Mouse (Mus musculus) liver, adult 2 months (tissue): ENCODE results near the gene Cdk14.
"Not testable (repeated sequence)": the region's sequence is repeated elsewhere in the genome, so short reads cannot be mapped to it uniquely, and the experiment has no call there.

Experiments
- CTCF ChIP-seq: fragments of 200-500 bp; IDR thresholded peaks from 2 replicates; pipeline ENCODE4 v1.5.1; 2011; ENCODE audit warnings: low read depth, low read length, control low read depth
- POLR2A ChIP-seq: fragments of 200-500 bp; IDR thresholded peaks from 2 replicates; pipeline ENCODE4 v1.6.1; 2011; ENCODE audit warnings: low read length, control low read depth; ENCODE audit not compliant: insufficient read depth; ENCODE audit errors: extremely low read depth

- not testable (repeated sequence) for TF ChIP-seq CTCF, POLR2A
Measured at GRCm38 (mm10) chr5:4904911-4905310, 515.2 kb downstream of the Cdk14 start.
